ENCODE assay signal across 19 mouse cellular contexts in genomic region chr16:56122517-56122916, GRCm38 (mm10).
A peak's percentile ranks its signal among the peaks of the same experiment; 100 is the strongest.
DNase-seq lines count a peak whose midpoint lies in the region; ATAC-seq lines count a peak whose summit lies in the region.
"Had no signal": no experiment of that assay in that cellular context is flagged by ENCODE, and none has a peak within 500 bp of the region (broad histone marks: within the 10 kb centered on the region; RNA-seq: fewer than 3 reads in every experiment).

No protein-coding gene starts in this region.

- no peaks in the 10 kb centered on the region for H3K9me3 ChIP-seq in heart, embryonic 11.5 days (replicated peaks; ENCODE audit: control insufficient read depth, low read length)
- no peaks in the 10 kb centered on the region for H3K9me3 ChIP-seq in midbrain, embryonic 11.5 days (ENCODE audit: control insufficient read depth, low read length)
- no peaks in the 10 kb centered on the region for H3K9me3 ChIP-seq in midbrain, embryonic 15.5 days
- H3K9me3 ChIP-seq: G1E had no signal

- no peak overlapping the region for H3K9ac ChIP-seq in heart, embryonic 11.5 days (ENCODE audit: low read depth, low read length)
- H3K9ac ChIP-seq in midbrain, embryonic 11.5 days (ENCODE audit: low read length) = no peak overlapping the region
- no peak overlapping the region for H3K9ac ChIP-seq in midbrain, embryonic 15.5 days

- no peak overlapping the region for H3K4me3 ChIP-seq in heart, embryonic 11.5 days (ENCODE audit: low read depth, low read length)
- H3K4me3 ChIP-seq in midbrain, embryonic 11.5 days (ENCODE audit: low read depth, low read length) = no peak overlapping the region
- no peak overlapping the region for H3K4me3 ChIP-seq in midbrain, embryonic 15.5 days

- 81% methylated on average over 5 of the region's 5 CpGs for WGBS in heart, embryonic 11.5 days (ENCODE audit: insufficient replicate concordance)
- WGBS in midbrain, embryonic 11.5 days = 87% methylated on average over 5 of the region's 5 CpGs
- 87% methylated on average over 5 of the region's 5 CpGs for WGBS in midbrain, embryonic 15.5 days

- no peaks in the 10 kb centered on the region for H3K4me1 ChIP-seq in heart, embryonic 11.5 days (ENCODE audit: control insufficient read depth, insufficient read depth, low read length)
- H3K4me1 ChIP-seq in midbrain, embryonic 11.5 days (ENCODE audit: control insufficient read depth, insufficient read depth, low read length) = no peaks in the 10 kb centered on the region
- H3K4me1 ChIP-seq in midbrain, embryonic 15.5 days = no peaks in the 10 kb centered on the region

- peaks cover 11% of the 10 kb centered on the region for H3K36me3 ChIP-seq in heart, embryonic 11.5 days (ENCODE audit: control insufficient read depth, insufficient read depth, low read length)
- peaks cover 3% of the 10 kb centered on the region; the same call in 1 of the 2 replicates for H3K36me3 ChIP-seq in midbrain, embryonic 11.5 days (ENCODE audit: control insufficient read depth, insufficient read depth, low read length)
- H3K36me3 ChIP-seq in midbrain, embryonic 15.5 days (replicated peaks) = peaks cover 17% of the 10 kb centered on the region; the same call in 1 of the 2 replicates

- DNase-seq in heart, adult 11 months = peak; percentile 67
- peak; percentile 72 for DNase-seq in midbrain, embryonic 11.5 days (ENCODE audit: low spot score, missing footprints)
- DNase-seq: adrenal gland, adult 2 months; adrenal gland, adult 8-10 months; adrenal gland, postnatal 10 days; adrenal gland, postnatal 14 days; adrenal gland, postnatal 25 days; adrenal gland, postnatal 36 days; B cell, adult 2 months; cerebellum, adult 11 months; cerebellum, adult 11-12 months; cerebellum, adult 18-20 months had no signal

- H3K4me2 ChIP-seq in heart, embryonic 11.5 days = no peak overlapping the region
- H3K4me2 ChIP-seq in midbrain, embryonic 11.5 days = no peak overlapping the region
- no peak overlapping the region for H3K4me2 ChIP-seq in midbrain, embryonic 15.5 days

- H3K27ac ChIP-seq in heart, embryonic 11.5 days (ENCODE audit: low read depth, low read length) = no peak overlapping the region
- no peak overlapping the region for H3K27ac ChIP-seq in midbrain, embryonic 11.5 days (ENCODE audit: low read depth, low read length)
- no peak overlapping the region for H3K27ac ChIP-seq in midbrain, embryonic 15.5 days

- H3K27me3 ChIP-seq in heart, embryonic 11.5 days (ENCODE audit: control insufficient read depth, insufficient read depth, low read length) = no peaks in the 10 kb centered on the region
- H3K27me3 ChIP-seq in midbrain, embryonic 11.5 days (ENCODE audit: control insufficient read depth, insufficient read depth, low read length) = no peaks in the 10 kb centered on the region
- H3K27me3 ChIP-seq in midbrain, embryonic 15.5 days (replicated peaks) = no peaks in the 10 kb centered on the region
- H3K27me3 ChIP-seq: CH12.LX, Patski had no signal

- no peak for ATAC-seq in heart, embryonic 11.5 days (replicated peaks; ENCODE audit: insufficient number of reproducible peaks, low FRiP score, low TSS enrichment)
- no peak for ATAC-seq in midbrain, embryonic 11.5 days (ENCODE audit: low FRiP score)
- ATAC-seq in midbrain, embryonic 15.5 days (replicated peaks) = no peak
- ATAC-seq: activated CD4-positive, CD25-positive, alpha-beta regulatory T cell, adult 4 months; CD4-positive, CD25-positive, alpha-beta regulatory T cell, adult 4 months; Patski had no signal
